Mouse (Mus musculus): ENCODE results near the gene Bcar1.

GRCm38 (mm10) chr8:111780697-111781424 lies 37.3 kb upstream of the Bcar1 start:
- TF ChIP-seq EP300 (IDR thresholded peaks at IDR 0.05; ENCODE audit: low read depth) (no peak), CTCF (IDR thresholded peaks at IDR 0.05; ENCODE audit: low read depth) (no peak)
